Mouse (Mus musculus) erythroblast, embryonic 14.5 days (primary cell): ENCODE data around the gene Fgf12.

Experiments used
- GATA1 ChIP-seq: IDR thresholded peaks from 2 replicates; pipeline ENCODE4 v1.6.1; 2012; ENCODE audit warnings: low read length, inconsistent platforms, mixed read lengths
- TAL1 ChIP-seq: IDR thresholded peaks from 3 replicates; pipeline ENCODE4 v1.6.1; 2012; ENCODE audit warnings: low read length, inconsistent platforms, mixed read lengths

- TF ChIP-seq TAL1: no peak
- TF ChIP-seq GATA1: no peak
Measured at GRCm38 (mm10) chr16:28517596-28518524, 235.0 kb downstream of the Fgf12 start.
